Mouse (Mus musculus): ENCODE measurements around the gene As3mt. TPM values are rescaled to one million over a fixed set of nuclear protein-coding genes. Genes with fewer than 3 reads are reported as not detected.
"Not testable (repeated sequence)": the region's sequence is repeated elsewhere in the genome, so short reads cannot be mapped to it uniquely, and the experiment has no call there.

As3mt gene
- total RNA-seq, 2 experiments from 2014 or later: 24.4 to 25.7 TPM

GRCm38 (mm10) chr19:46740341-46741008, 33.2 kb downstream of the As3mt start:
- DNase-seq (ENCODE audit: low spot score in 2 of 2): peak; percentile 53 to 61
- intact Hi-C loops (cut with DNase I): loop anchor here (2.0 kb wide), 2 partner anchors 70 to 152 kb away; no protein-coding TSS in a partner anchor

- intact Hi-C loops (cut with DNase I): loop anchor here (2.0 kb wide), 2 partner anchors 71 to 153 kb away; no protein-coding TSS in a partner anchor
- no peak for DNase-seq (ENCODE audit: low spot score in 2 of 2)
These were observed 34.3 kb downstream of the As3mt start for GRCm38 (mm10) chr19:46741574-46741973.

- intact Hi-C loops (cut with DNase I): no loop called here
- DNase-seq (ENCODE audit: low spot score in 2 of 2): no peak
These were observed 37.4 kb downstream of the As3mt start for GRCm38 (mm10) chr19:46744681-46745080.

- DNase-seq (ENCODE audit: low spot score in 2 of 2): no peak
These were observed 40.5 kb downstream of the As3mt start for GRCm38 (mm10) chr19:46747799-46748198.

GRCm38 (mm10) chr19:46752235-46752634, 45.0 kb downstream of the As3mt start:
- intact Hi-C loops (cut with DNase I): no loop called here
- no peak for DNase-seq (ENCODE audit: low spot score in 2 of 2)

More at GRCm38 (mm10) chr19:46747799-46748198, 40.5 kb downstream of the As3mt start:
- intact Hi-C loops (cut with DNase I): no loop called here

- no peak for DNase-seq (ENCODE audit: low spot score in 2 of 2)
- intact Hi-C loops (cut with DNase I): no loop called here
These were observed 47.8 kb downstream of the As3mt start for GRCm38 (mm10) chr19:46755066-46755465.

- intact Hi-C loops (cut with DNase I): no loop called here
- no peak for DNase-seq (ENCODE audit: low spot score in 2 of 2)
These were observed 49.0 kb downstream of the As3mt start for GRCm38 (mm10) chr19:46756221-46756620.

GRCm38 (mm10) chr19:46759096-46759495, 51.8 kb downstream of the As3mt start:
- no peak for DNase-seq (ENCODE audit: low spot score in 2 of 2)
- intact Hi-C loops (cut with DNase I): no loop called here

GRCm38 (mm10) chr19:46759909-46760308, 52.7 kb downstream of the As3mt start:
- not testable (repeated sequence) for DNase-seq (ENCODE audit: low spot score in 2 of 2)
- intact Hi-C loops (cut with DNase I): loop anchor here (1.0 kb wide), 2 partner anchors 109 to 231 kb away; no protein-coding TSS in a partner anchor

GRCm38 (mm10) chr19:46760375-46761160, 53.3 kb downstream of the As3mt start:
- DNase-seq (ENCODE audit: low spot score in 2 of 2): peak; percentile 83 to 87
- intact Hi-C loops (cut with DNase I): loop anchor here (1.0 kb wide), 2 partner anchors 109 to 231 kb away; no protein-coding TSS in a partner anchor

- intact Hi-C loops (cut with DNase I): no loop called here
- peak; percentile 100 for DNase-seq (ENCODE audit: low spot score in 2 of 2)
These were observed 54.1 kb downstream of the As3mt start, which contains the start of gene Cnnm2 for GRCm38 (mm10) chr19:46761247-46761946. Gene Cnnm2, plus strand, starts transcription at chr19:46761596.

GRCm38 (mm10) chr19:46761971-46762290, 54.7 kb downstream of the As3mt start:
- no peak for DNase-seq (ENCODE audit: low spot score in 2 of 2)
- intact Hi-C loops (cut with DNase I): no loop called here

GRCm38 (mm10) chr19:46762291-46762991, 55.2 kb downstream of the As3mt start:
- intact Hi-C loops (cut with DNase I): no loop called here
- DNase-seq (ENCODE audit: low spot score in 2 of 2): peak; percentile 54 to 68

GRCm38 (mm10) chr19:46762992-46763342, 55.7 kb downstream of the As3mt start:
- peak; percentile 14 to 19 for DNase-seq (ENCODE audit: low spot score in 2 of 2)
- intact Hi-C loops (cut with DNase I): no loop called here

GRCm38 (mm10) chr19:46763356-46763755, 56.1 kb downstream of the As3mt start:
- intact Hi-C loops (cut with DNase I): no loop called here

GRCm38 (mm10) chr19:46763932-46764762, 56.9 kb downstream of the As3mt start:
- intact Hi-C loops (cut with DNase I): no loop called here

More at GRCm38 (mm10) chr19:46763356-46763755, 56.1 kb downstream of the As3mt start:
- DNase-seq (ENCODE audit: low spot score in 2 of 2): no peak

GRCm38 (mm10) chr19:46764763-46765117, 57.5 kb downstream of the As3mt start:
- intact Hi-C loops (cut with DNase I): no loop called here
- DNase-seq (ENCODE audit: low spot score in 2 of 2): peak in 1 of 2 experiments; percentile 15

More at GRCm38 (mm10) chr19:46763932-46764762, 56.9 kb downstream of the As3mt start:
- DNase-seq (ENCODE audit: low spot score in 2 of 2): no peak

- DNase-seq (ENCODE audit: low spot score in 2 of 2): no peak
- intact Hi-C loops (cut with DNase I): no loop called here
These were observed 58.9 kb downstream of the As3mt start for GRCm38 (mm10) chr19:46766125-46766524.

GRCm38 (mm10) chr19:46769759-46770158, 62.5 kb downstream of the As3mt start:
- no peak for DNase-seq (ENCODE audit: low spot score in 2 of 2)
- intact Hi-C loops (cut with DNase I): no loop called here

Measured in left cerebral cortex, postnatal 36 days (tissue).